Mouse (Mus musculus): ENCODE results near the gene Gpc3. TPM values are rescaled to one million over a fixed set of nuclear protein-coding genes. Genes with fewer than 3 reads are reported as not detected.

The Gpc3 gene
- total RNA-seq, 4 experiments from 2014 or later: 1.8 to 6.9 (median 4.1) TPM

- no peak for DNase-seq (ENCODE audit: low spot score in 2 of 2)
These were observed 55.2 kb downstream of the Gpc3 start for GRCm38 (mm10) chrX:52558526-52558925.

GRCm38 (mm10) chrX:52557489-52557888, 56.3 kb downstream of the Gpc3 start:
- no peak for DNase-seq (ENCODE audit: low spot score in 2 of 2)

DNA sequence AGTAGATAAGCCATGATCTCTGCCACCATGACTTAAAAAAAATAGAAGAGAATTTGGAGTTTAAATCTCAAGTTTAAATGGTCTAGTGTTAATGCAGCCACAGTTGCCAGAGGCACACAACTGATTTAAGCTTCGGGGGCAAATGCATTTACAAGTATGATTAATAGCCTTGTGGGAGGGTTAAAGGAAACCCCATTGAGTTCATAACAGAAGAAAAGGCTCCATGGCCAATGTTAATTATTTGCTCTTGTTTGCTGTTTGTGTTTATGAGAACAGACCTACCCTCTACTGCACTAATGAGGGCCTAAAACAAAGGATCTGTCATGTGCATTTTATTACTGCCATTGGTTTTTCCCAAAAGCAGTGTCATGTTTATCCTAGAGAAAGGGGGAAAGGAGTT, 62.5 kb downstream of the Gpc3 start:
- DNase-seq (ENCODE audit: low spot score in 2 of 2): no peak

DNA sequence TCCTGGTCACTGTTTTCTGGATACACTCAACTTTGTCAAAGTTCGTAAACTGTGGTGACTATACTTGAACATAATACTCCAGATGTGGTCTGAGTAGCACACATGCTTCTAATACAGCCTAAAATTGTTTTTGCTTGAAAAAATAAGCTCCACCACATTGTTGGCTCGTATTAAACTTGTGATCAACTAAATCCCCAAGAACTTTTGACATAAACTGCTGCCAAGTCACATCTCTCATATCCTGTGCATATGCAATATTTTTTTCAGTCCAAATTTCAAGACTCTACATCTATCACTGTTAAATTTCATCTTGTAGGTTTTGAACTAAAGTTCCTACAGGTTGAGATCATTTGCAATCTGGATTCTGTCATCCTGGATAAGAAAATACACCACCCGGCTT, 69.1 kb downstream of the Gpc3 start:
- DNase-seq (ENCODE audit: low spot score in 2 of 2): no peak

DNA sequence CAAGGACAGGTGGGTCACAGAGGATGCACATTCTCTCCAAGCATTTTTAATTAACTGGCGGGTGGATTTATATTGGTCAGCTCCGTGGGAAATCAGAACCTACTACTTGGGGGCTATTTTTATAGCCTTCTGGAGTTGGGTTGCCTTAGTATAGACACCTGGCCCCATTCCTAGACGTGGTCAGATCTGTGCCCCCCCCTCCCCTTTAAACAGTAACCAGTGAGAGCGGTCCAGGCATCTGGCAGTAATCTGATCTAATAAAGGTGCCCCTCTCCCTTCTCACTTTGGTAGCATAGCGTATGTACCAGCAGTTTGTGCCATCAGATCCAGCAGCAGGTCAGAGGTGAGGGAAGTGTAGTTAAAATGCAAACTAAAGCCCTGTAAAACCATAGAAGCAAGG, 76.5 kb downstream of the Gpc3 start:
- DNase-seq (ENCODE audit: low spot score in 2 of 2): no peak

- DNase-seq (ENCODE audit: low spot score in 2 of 2): no peak
These were observed 80.0 kb downstream of the Gpc3 start for GRCm38 (mm10) chrX:52533766-52534165.

DNA sequence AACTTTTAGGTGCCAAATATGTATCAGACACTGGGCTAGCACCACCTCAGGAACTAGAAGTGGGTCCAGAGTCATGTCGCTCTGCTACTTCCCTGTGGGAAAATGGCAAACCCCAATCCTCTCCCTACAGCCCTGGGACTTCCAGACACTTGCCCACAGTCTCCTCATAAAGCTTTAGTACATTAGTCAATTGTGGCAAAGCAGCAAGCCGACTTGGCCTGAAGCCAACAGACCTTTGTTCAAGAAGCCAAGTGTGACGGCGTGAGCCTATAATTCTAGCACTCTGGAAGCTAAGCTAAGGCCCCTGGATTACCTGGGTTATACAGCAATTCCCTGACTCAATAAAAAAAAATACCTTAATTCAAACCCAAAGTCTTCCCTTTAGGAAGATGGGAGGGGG, 80.7 kb downstream of the Gpc3 start:
- no peak for DNase-seq (ENCODE audit: low spot score in 2 of 2)

DNA sequence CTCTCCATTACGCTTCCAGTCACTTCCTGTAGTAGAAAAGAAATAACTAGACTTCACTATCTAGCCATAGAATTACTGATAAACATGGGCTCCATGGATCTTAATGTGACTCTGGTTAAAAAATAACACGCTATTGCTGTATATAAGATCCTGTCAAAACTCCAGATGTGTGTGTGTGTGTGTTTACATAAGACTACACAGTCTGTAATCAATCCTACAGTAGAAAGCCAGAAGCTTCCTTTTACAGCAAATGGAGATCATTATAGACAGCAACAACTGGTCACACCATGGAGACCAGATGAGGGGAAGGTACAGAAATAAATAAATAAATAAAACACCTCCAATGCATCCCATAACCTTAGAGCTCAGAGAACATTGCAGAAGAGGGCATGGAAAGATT, 81.6 kb downstream of the Gpc3 start:
- DNase-seq (ENCODE audit: low spot score in 2 of 2): no peak

- DNase-seq (ENCODE audit: low spot score in 2 of 2): no peak
These were observed 87.7 kb downstream of the Gpc3 start for GRCm38 (mm10) chrX:52526086-52526485.

DNA sequence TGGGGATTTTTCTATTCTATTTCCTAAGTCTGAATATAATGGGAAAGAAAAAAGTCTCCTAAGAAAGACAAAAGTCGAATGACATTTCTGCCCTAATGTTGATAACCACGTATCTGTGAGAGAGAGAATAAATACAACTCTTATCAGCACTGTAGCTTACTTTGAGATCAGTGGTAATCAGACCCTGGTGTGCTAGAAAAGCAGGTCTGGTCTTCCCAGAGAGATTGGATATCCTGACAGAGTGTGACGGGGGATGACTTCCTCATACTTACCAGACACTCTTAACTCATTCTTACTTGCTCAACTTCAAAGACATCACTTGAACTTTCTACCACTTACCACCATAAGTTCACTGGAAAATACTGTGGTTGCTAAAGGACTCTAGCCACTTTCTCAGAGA, 88.6 kb downstream of the Gpc3 start:
- no peak for DNase-seq (ENCODE audit: low spot score in 2 of 2)

- no peak for DNase-seq (ENCODE audit: low spot score in 2 of 2)
These were observed 99.2 kb downstream of the Gpc3 start for GRCm38 (mm10) chrX:52514553-52514952.

DNA sequence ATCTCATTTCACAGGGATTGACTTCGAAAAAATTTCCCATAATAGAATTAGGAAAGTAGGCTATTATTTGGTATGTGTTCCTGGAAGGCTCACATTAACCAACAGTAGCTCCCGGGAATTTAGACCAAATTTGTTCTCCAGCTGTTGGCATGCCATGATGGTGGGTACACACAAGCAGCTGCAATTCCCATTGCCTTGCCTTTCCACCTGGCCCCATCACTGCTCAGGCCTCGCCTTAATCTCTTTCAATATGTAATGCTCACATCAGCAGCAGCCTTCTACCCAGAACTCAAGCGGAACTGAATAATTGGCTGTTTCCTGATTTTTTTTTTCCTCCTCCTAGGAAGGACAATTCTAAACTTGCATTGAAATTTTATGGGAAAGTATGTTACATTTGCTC, 102.6 kb downstream of the Gpc3 start:
- DNase-seq (ENCODE audit: low spot score in 2 of 2): no peak

- no peak for DNase-seq (ENCODE audit: low spot score in 2 of 2)
These were observed 109.9 kb downstream of the Gpc3 start for GRCm38 (mm10) chrX:52503857-52504256.

- DNase-seq (ENCODE audit: low spot score in 2 of 2): no peak
These were observed 124.3 kb downstream of the Gpc3 start for GRCm38 (mm10) chrX:52489461-52489860.

- no peak for DNase-seq (ENCODE audit: low spot score in 2 of 2)
These were observed 158.6 kb downstream of the Gpc3 start for GRCm38 (mm10) chrX:52455074-52455588.

GRCm38 (mm10) chrX:52453445-52454182, 160.1 kb downstream of the Gpc3 start:
- DNase-seq (ENCODE audit: low spot score in 2 of 2): peak; percentile 39 to 43

GRCm38 (mm10) chrX:52449177-52449576, 164.6 kb downstream of the Gpc3 start:
- no peak for DNase-seq (ENCODE audit: low spot score in 2 of 2)

DNA sequence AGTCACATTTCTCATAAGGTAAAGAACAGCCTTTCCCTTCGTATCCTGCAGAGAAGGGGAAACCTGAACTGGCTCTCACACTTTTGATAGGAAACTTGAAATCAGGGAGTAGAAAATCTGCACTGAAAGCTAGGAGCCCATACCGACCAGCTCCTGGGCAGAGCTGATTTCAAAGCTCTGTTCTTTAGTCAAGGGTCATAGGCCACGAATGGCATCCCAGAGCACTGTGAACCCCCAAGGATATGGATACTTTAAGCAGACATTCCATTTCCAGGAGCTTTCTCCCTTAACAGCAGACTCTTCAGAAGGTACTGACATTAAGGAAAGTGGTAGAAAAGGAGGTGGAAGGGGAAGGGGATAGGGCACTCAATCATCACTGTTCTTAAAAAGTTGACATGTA, 165.3 kb downstream of the Gpc3 start:
- DNase-seq (ENCODE audit: low spot score in 2 of 2): no peak

GRCm38 (mm10) chrX:52446530-52446929, 167.2 kb downstream of the Gpc3 start:
- DNase-seq (ENCODE audit: low spot score in 2 of 2): no peak

GRCm38 (mm10) chrX:52444977-52445376, 168.8 kb downstream of the Gpc3 start:
- DNase-seq (ENCODE audit: low spot score in 2 of 2): no peak

DNA sequence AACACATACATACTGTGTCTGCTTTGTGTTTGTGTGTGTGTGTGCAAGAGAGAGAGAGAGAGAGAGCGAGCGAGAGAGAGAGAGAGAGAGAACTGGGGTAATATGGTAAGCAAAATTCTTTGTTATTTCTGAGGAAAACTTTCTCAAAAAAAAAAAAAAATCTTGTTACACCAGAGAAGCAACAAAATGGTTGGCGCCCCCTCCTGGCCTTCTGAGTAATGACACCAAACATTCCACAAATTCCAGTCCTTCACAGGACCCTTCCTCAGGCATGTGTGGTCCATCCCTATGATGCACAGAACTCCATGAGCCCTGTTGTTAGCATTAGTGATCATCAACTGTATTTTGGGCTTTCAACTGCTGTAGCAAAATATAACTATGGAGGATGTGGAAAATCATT, 172.0 kb downstream of the Gpc3 start:
- DNase-seq (ENCODE audit: low spot score in 2 of 2): no peak

DNA sequence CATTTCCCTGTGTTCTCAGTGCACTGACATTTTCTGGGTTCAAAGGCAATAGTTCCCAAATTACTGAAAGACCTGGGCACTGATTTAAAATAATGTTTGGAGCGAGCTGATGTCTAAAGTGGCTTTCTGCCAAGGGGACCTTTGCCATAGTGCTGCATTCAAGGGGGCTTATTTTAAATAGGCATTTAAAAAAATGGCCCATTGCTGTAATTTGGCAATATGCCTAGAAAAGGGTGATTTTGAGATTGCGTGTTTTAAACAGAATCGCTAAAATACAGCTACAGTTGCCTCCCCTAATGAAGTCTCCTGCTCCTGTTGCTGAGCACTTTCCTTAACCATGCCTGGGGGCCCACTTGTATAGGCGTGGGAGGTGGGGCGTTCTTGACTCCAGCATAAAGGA, 174.3 kb downstream of the Gpc3 start:
- DNase-seq (ENCODE audit: low spot score in 2 of 2): no peak

DNA sequence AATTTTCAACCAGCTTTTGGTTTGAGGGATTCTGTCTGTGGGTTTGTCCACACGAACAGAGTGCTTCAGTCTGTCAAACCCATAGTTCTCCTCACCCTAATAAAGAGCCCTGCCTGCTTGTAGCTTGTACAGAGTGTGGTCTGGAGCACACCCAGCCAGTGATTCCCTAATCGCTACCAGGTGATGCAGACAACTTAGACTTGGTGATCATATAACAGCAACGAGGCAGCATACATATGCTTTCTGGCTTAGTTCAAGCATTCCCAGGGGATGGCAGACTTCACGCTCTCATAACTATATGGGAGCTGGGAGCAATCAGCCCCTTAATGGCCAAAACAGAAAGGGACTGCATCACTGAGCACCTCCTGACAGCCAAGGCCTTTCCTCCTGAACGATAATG, 188.1 kb downstream of the Gpc3 start:
- DNase-seq (ENCODE audit: low spot score in 2 of 2): no peak

DNA sequence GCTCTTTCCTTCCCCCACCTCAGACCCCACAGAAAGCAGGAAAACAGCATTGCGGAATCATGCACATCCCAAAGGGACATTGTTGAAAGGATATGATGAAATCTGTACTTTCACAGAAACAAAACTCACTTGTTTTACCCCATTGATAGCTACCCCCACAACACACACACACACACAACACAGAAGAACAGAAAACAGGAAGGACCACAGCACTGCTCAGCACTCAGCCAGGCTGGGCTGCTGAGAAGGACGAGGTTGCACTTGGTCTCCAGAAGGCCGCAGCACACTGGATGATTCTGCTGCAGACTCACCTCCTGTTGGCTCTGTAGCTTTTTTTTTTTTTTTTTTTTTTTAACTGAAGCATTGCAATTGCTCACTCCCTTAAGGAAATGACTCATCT, 193.9 kb downstream of the Gpc3 start:
- no peak for DNase-seq (ENCODE audit: low spot score in 2 of 2)
